Mouse (Mus musculus) adrenal gland, postnatal 10 days (tissue): ENCODE measurements around the gene Metap1d. TPM values are rescaled to one million over a fixed set of nuclear protein-coding genes. Genes with fewer than 3 reads are reported as not detected.

ENCODE experiments used
- DNase-seq: peaks from one replicate; pipeline ENCODE4 v3.0.0; 2021; ENCODE audit warnings: mixed read lengths
- total RNA-seq, 2 experiments: library from RNA; stranded (reverse); gene quantifications; 2 replicates each; pipeline ENCODE4 v1.2.3; 2021

The Metap1d gene
- total RNA-seq, 2 experiments from 2014 or later = 32.7 to 46.6 TPM

- DNase-seq = no peak
Measured at GRCm38 (mm10) chr2:71475311-71475710, 22.2 kb downstream of the Metap1d start.

GRCm38 (mm10) chr2:71475760-71476159 lies 22.7 kb downstream of the Metap1d start:
- DNase-seq = no peak

- no peak for DNase-seq
Measured at GRCm38 (mm10) chr2:71477787-71478186, 24.7 kb downstream of the Metap1d start.

GRCm38 (mm10) chr2:71479917-71480316 lies 26.8 kb downstream of the Metap1d start:
- DNase-seq = no peak

GRCm38 (mm10) chr2:71481825-71482224 lies 28.7 kb downstream of the Metap1d start:
- no peak for DNase-seq

GRCm38 (mm10) chr2:71483046-71483716 lies 30.1 kb downstream of the Metap1d start:
- no peak for DNase-seq

- no peak for DNase-seq
Measured at GRCm38 (mm10) chr2:71483717-71484066, 30.6 kb downstream of the Metap1d start.

- DNase-seq = no peak
Measured at GRCm38 (mm10) chr2:71491295-71491694, 38.2 kb downstream of the Metap1d start.

- no peak for DNase-seq
Measured at GRCm38 (mm10) chr2:71493161-71493683, 40.1 kb downstream of the Metap1d start.

- no peak for DNase-seq
Measured at GRCm38 (mm10) chr2:71494503-71494902, 41.4 kb downstream of the Metap1d start.

- DNase-seq = no peak
Measured at GRCm38 (mm10) chr2:71494971-71495370, 41.9 kb downstream of the Metap1d start.

- DNase-seq = peak; percentile 22
Measured at GRCm38 (mm10) chr2:71497175-71497574, 44.1 kb downstream of the Metap1d start.

GRCm38 (mm10) chr2:71499276-71500230 lies 46.5 kb downstream of the Metap1d start:
- peak; percentile 28 for DNase-seq

GRCm38 (mm10) chr2:71504852-71505251 lies 51.8 kb downstream of the Metap1d start:
- no peak for DNase-seq

GRCm38 (mm10) chr2:71511209-71511608 lies 58.1 kb downstream of the Metap1d start:
- no peak for DNase-seq

- DNase-seq = no peak
Measured at GRCm38 (mm10) chr2:71512326-71512725, 59.2 kb downstream of the Metap1d start.

GRCm38 (mm10) chr2:71516995-71517394 lies 63.9 kb downstream of the Metap1d start:
- DNase-seq = no peak

GRCm38 (mm10) chr2:71517466-71518099 lies 64.5 kb downstream of the Metap1d start:
- DNase-seq = no peak

GRCm38 (mm10) chr2:71522871-71523270 lies 69.8 kb downstream of the Metap1d start:
- no peak for DNase-seq

- no peak for DNase-seq
Measured at GRCm38 (mm10) chr2:71523431-71523830, 70.4 kb downstream of the Metap1d start.

GRCm38 (mm10) chr2:71524763-71525162 lies 71.7 kb downstream of the Metap1d start:
- no peak for DNase-seq

GRCm38 (mm10) chr2:71526595-71527322 lies 73.7 kb downstream of the Metap1d start:
- DNase-seq = no peak
